Mouse (Mus musculus): ENCODE measurements around the gene Galnt16.

GRCm38 (mm10) chr12:80522006-80522405 is 3.9 kb downstream of the Galnt16 start:
- TF ChIP-seq CTCF (IDR thresholded peaks at IDR 0.05; ENCODE audit: borderline replicate concordance, control insufficient read depth, extremely low read depth, insufficient read depth, low read length, poor library complexity) (no peak), POLR2A (IDR thresholded peaks at IDR 0.05; ENCODE audit: control insufficient read depth, extremely low read depth, insufficient read depth, low read length, poor library complexity) (no peak)

All from thymus, adult 2 months (tissue).